In genomic region chr9:99357921-99358692, GRCm38 (mm10) we compare ENCODE assay signal across 7 mouse cellular contexts. TPM values are rescaled to one million over a fixed set of nuclear protein-coding genes. Genes with fewer than 3 reads are reported as not detected.
A peak's percentile ranks its signal among the peaks of the same experiment; 100 is the strongest.
DNase-seq lines count a peak whose midpoint lies in the region; ATAC-seq lines count a peak whose summit lies in the region.

Esyt3 (minus strand) TSS chr9:99358557.

- peak; percentile 90 for DNase-seq in R1 (ENCODE audit: low read depth, low spot score)
- DNase-seq in adrenal gland, postnatal 14 days, result peak; percentile 72
- peak; percentile 50 for DNase-seq in liver, embryonic 11.5 days (ENCODE audit: low spot score)
- peak; percentile 56 to 71 for DNase-seq in urinary bladder, postnatal 4 days (ENCODE audit: low spot score in 2 of 2)

- H3K36me3 ChIP-seq in forebrain, embryonic 12.5 days (replicated peaks), result no peaks in the 10 kb centered on the region
- no peaks in the 10 kb centered on the region for H3K36me3 ChIP-seq in intestine, embryonic 15.5 days
- H3K36me3 ChIP-seq in liver, embryonic 11.5 days (ENCODE audit: control insufficient read depth, insufficient read depth, low read length), result no peaks in the 10 kb centered on the region
- no peaks in the 10 kb centered on the region for H3K36me3 ChIP-seq in midbrain, embryonic 15.5 days (replicated peaks)

- under 1% methylated on average over 66 of the region's 66 CpGs for WGBS in forebrain, embryonic 12.5 days
- WGBS in intestine, embryonic 15.5 days, result under 1% methylated on average over 66 of the region's 66 CpGs
- 2% methylated on average over 66 of the region's 66 CpGs for WGBS in liver, embryonic 11.5 days
- WGBS in midbrain, embryonic 15.5 days, result under 1% methylated on average over 66 of the region's 66 CpGs

- peak within 1 kb of the TSS; percentile 80 for H3K4me2 ChIP-seq in forebrain, embryonic 12.5 days
- peak within 1 kb of the TSS; percentile 99 for H3K4me2 ChIP-seq in intestine, embryonic 15.5 days (replicated peaks)
- peak within 1 kb of the TSS; percentile 64 for H3K4me2 ChIP-seq in liver, embryonic 11.5 days
- H3K4me2 ChIP-seq in midbrain, embryonic 15.5 days, result peak within 1 kb of the TSS; percentile 93

- ATAC-seq in forebrain, embryonic 12.5 days (ENCODE audit: low FRiP score), result peak; percentile 74
- ATAC-seq in intestine, embryonic 15.5 days, result peak; percentile 86
- peak; percentile 62 for ATAC-seq in liver, embryonic 11.5 days (replicated peaks; ENCODE audit: low FRiP score)
- peak; percentile 83 for ATAC-seq in midbrain, embryonic 15.5 days (replicated peaks)

- H3K27ac ChIP-seq in forebrain, embryonic 12.5 days, result no peak within 1 kb of the TSS
- H3K27ac ChIP-seq in intestine, embryonic 15.5 days, result no peak within 1 kb of the TSS
- no peak within 1 kb of the TSS for H3K27ac ChIP-seq in liver, embryonic 11.5 days (ENCODE audit: low read depth, low read length)
- no peak within 1 kb of the TSS for H3K27ac ChIP-seq in midbrain, embryonic 15.5 days

- H3K4me3 ChIP-seq in forebrain, embryonic 12.5 days (replicated peaks), result peak within 1 kb of the TSS; percentile 44
- H3K4me3 ChIP-seq in intestine, embryonic 15.5 days (replicated peaks), result peak within 1 kb of the TSS; percentile 46
- peak within 1 kb of the TSS; percentile 44 for H3K4me3 ChIP-seq in liver, embryonic 11.5 days (ENCODE audit: low read depth, low read length)
- peak within 1 kb of the TSS; percentile 41 for H3K4me3 ChIP-seq in midbrain, embryonic 15.5 days

- peaks cover 14% of the 10 kb centered on the region for H3K4me1 ChIP-seq in forebrain, embryonic 12.5 days
- H3K4me1 ChIP-seq in intestine, embryonic 15.5 days (replicated peaks), result peaks cover 11% of the 10 kb centered on the region; the same call in 1 of the 2 replicates
- peaks cover 7% of the 10 kb centered on the region for H3K4me1 ChIP-seq in liver, embryonic 11.5 days (replicated peaks; ENCODE audit: control insufficient read depth, insufficient read depth, low read length)
- H3K4me1 ChIP-seq in midbrain, embryonic 15.5 days, result peaks cover 14% of the 10 kb centered on the region

- H3K9me3 ChIP-seq in forebrain, embryonic 12.5 days, result no peaks in the 10 kb centered on the region
- no peaks in the 10 kb centered on the region for H3K9me3 ChIP-seq in intestine, embryonic 15.5 days
- no peaks in the 10 kb centered on the region for H3K9me3 ChIP-seq in liver, embryonic 11.5 days (ENCODE audit: control insufficient read depth, low read length)
- H3K9me3 ChIP-seq in midbrain, embryonic 15.5 days, result no peaks in the 10 kb centered on the region

- peaks cover 55% of the 10 kb centered on the region for H3K27me3 ChIP-seq in forebrain, embryonic 12.5 days
- H3K27me3 ChIP-seq in intestine, embryonic 15.5 days (replicated peaks), result peaks cover 38% of the 10 kb centered on the region
- H3K27me3 ChIP-seq in liver, embryonic 11.5 days (replicated peaks; ENCODE audit: control insufficient read depth, insufficient read depth, low read length), result peaks cover 57% of the 10 kb centered on the region
- peaks cover 44% of the 10 kb centered on the region for H3K27me3 ChIP-seq in midbrain, embryonic 15.5 days (replicated peaks)

- H3K9ac ChIP-seq in forebrain, embryonic 12.5 days, result peak within 1 kb of the TSS; percentile 42; the same call in 1 of the 2 replicates
- peak within 1 kb of the TSS; percentile 44 for H3K9ac ChIP-seq in intestine, embryonic 15.5 days
- no peak within 1 kb of the TSS for H3K9ac ChIP-seq in liver, embryonic 11.5 days (ENCODE audit: low read depth, low read length)
- H3K9ac ChIP-seq in midbrain, embryonic 15.5 days, result peak within 1 kb of the TSS; percentile 46

RNA-seq across cellular contexts. Expression of gene Esyt3, which starts in this region (rescaled TPM):
- total RNA-seq in adrenal gland, postnatal 14 days (2021), result 0.44 and 0.71 TPM in 2 replicates
- 0.22 and 0.26 TPM in 2 replicates for polyA plus RNA-seq in forebrain, embryonic 12.5 days (2016; fragmentation: Nextera tagmentation; extraction: Ambion mirVana)
- polyA plus RNA-seq in intestine, embryonic 15.5 days (2015; fragmentation: Nextera tagmentation; extraction: Ambion mirVana), result 0.40 and 0.53 TPM in 2 replicates
- polyA plus RNA-seq in liver, embryonic 11.5 days (2014; fragmentation: Nextera tagmentation; extraction: Ambion mirVana), result 0.08 and 0.10 TPM in 2 replicates
- polyA plus RNA-seq in midbrain, embryonic 15.5 days (2015; fragmentation: Nextera tagmentation; extraction: Ambion mirVana), result 0.63 and 0.75 TPM in 2 replicates

Comparison
In these comparisons a context has a peak if more than half of its experiments do, and no peak if none do; other contexts are left out.
1. Peak in DNase-seq in adrenal gland, postnatal 14 days; RNA of the gene not detected or under 1 TPM.
2. Peak in ATAC-seq, H3K4me3 ChIP-seq, H3K9ac ChIP-seq and H3K4me2 ChIP-seq in forebrain, embryonic 12.5 days; RNA of the gene not detected or under 1 TPM.
3. Peak in ATAC-seq, H3K4me3 ChIP-seq, H3K9ac ChIP-seq and H3K4me2 ChIP-seq in intestine, embryonic 15.5 days; RNA of the gene not detected or under 1 TPM.
4. Peak in DNase-seq, ATAC-seq, H3K4me3 ChIP-seq and H3K4me2 ChIP-seq in liver, embryonic 11.5 days; RNA of the gene not detected or under 1 TPM.
5. Peak in ATAC-seq, H3K4me3 ChIP-seq, H3K9ac ChIP-seq and H3K4me2 ChIP-seq in midbrain, embryonic 15.5 days; RNA of the gene not detected or under 1 TPM.